Mouse (Mus musculus): Measurements from ENCODE around the gene Cdc25b.
A peak's percentile ranks its signal among the peaks of the same experiment; 100 is the strongest.

Cdc25b gene

DNA sequence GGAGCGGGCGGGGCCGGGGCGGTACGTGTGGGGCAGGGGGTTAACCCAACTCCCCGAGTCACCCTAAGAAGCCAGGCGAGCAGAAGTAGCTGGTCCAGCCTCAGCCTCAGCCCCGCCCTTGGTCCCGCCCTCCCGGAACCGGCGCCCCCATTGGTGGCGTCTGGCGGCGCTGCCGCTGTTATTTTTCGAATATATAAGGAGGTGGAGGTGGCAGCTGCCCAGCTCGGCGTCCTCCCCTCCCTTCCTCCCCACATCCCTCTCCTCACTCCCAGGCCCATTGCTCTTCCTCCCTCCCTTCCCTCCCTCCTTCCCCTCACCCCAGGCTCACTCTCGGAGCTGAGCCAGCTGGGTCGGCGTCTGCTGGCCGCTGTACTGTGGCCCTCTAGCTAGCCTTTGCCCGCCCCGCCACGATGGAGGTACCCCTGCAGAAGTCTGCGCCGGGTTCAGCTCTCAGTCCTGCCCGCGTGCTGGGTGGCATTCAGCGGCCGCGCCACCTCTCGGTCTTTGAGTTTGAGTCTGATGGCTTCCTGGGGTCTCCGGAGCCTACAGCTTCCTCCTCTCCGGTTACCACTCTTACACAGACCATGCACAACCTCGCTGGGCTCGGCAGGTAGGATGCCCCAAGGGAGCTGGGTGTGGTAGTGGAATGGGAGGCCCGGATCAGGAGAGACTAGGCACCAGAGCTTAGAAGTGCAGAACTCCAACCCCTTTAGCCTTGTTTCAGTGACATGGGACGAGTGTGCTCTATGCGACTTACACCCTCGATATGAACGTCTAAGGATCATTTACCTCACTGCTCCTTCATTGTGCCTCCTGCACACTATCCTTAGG is at the start of gene Cdc25b, which contains the start of gene Spef1:
Gene Cdc25b (plus strand): TSS at position 179 of the 831 bp plus-strand sequence.
Gene Spef1 (minus strand): TSS at position 512 of the 831 bp plus-strand sequence.
- no peak for TF ChIP-seq GATA4 (IDR thresholded peaks at IDR 0.05; ENCODE audit: insufficient replicate concordance, low read length)

DNA sequence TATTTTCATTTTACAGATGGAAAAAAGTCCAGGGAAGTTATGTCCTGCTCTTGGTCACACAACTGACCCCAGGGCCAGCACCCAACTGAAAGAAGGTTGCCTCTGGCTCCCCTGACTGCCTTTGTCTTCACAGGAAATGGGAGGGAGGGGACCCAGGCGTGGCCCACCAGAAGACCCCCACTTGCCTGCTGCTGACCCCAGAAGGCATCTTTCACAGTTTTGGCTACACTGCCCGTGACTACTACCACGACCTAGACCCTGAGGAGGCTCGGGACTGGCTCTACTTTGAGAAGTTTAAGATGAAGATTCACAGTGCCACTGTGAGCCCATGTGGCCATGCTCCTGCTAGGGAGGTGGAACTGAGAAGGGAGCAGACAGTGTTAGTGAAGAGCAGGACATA is 48.5 kb upstream of the Cdc25b start:
- no peak for TF ChIP-seq GATA4 (IDR thresholded peaks at IDR 0.05; ENCODE audit: insufficient replicate concordance, low read length)

DNA sequence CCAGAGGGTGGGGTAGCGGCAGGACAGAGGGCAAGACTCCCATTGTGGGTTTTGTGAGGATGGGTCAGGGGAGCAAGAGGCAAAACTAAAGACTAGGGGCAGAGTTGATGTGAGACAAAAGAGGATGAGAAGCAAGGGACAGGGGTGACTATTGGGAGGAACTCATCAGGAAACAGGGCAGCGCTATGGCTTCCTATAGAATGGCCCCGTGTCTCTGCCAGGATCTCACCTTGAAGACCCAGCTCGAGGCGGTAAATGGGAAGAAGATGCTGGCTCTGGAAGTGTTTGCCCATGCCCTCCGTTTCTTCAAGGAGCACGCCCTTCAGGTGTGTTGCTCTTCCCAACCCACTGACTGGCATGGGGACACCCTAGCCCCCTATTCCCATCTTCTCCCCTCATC is 48.0 kb upstream of the Cdc25b start:
- TF ChIP-seq GATA4 (IDR thresholded peaks at IDR 0.05; ENCODE audit: insufficient replicate concordance, low read length) = no peak

DNA sequence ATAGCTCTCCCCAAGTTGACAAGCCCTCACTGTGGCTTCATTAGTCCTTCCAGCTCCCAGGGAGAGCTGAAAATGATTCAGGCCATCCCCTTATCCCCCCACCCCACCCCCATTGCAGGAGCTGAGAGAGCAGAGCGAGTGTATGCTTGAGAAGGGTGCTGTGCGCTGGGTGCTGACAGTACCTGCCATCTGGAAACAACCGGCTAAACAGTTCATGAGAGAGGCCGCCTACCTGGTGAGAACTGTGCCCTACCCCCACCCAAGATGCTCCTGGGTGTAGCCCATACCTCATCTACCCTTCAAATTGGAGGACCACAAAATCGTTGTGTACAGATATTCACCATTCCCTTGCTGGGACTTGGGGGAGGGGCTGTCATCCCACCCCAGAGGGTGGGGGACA is 47.5 kb upstream of the Cdc25b start:
- no peak for TF ChIP-seq GATA4 (IDR thresholded peaks at IDR 0.05; ENCODE audit: insufficient replicate concordance, low read length)

DNA sequence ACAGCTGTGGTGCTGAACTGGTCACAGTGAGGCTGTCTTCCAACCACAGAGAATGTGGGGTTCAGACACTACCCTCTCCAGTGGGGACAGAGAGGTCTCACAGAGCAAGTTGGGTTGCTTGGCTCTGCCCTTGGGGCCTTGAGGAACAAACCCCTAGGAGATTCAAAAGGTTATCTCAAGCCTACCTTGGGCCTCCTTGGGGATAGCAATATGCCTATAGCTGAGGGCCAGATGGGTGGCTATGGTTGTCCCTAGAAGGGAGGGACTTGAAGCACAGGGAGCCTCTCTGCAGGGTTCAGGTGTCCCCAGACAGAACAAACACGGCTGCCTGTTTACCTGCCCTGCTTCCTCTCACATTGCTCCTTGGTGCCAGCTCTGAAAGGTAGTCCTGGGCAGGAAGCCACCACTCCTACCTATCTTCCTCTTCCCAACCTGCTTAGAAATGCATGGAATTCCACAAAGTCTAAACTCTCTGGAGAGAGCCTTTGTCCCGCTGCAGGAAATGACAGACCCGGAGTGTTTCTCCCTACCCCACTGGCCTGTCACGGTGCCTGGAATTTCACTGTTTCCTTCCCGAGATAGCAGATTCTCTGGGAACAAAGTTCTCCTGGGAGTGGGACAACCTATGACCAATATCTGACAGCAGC is 46.7 kb upstream of the Cdc25b start:
- TF ChIP-seq GATA4 (IDR thresholded peaks at IDR 0.05; ENCODE audit: insufficient replicate concordance, low read length) = peak; percentile 68; the same call in 1 of the 2 replicates

DNA sequence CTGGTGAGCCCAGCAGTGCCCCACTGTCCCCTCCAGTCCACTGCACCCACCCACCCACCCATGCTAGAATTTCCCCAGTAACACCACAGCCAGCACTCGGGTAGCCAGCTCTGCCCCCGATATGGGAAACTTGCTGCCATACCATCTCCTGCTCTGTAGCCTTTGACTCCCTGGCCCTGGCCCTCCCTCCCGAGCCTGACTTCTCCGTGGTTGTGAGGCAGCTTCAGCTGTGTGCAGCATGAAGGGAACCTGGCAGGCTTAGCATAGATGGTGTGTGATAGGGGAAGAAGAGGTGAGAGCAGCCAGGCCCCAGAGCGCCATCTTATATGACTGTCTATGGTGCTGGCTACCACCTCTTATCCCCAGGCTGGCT is 46.2 kb upstream of the Cdc25b start:
- TF ChIP-seq GATA4 (IDR thresholded peaks at IDR 0.05; ENCODE audit: insufficient replicate concordance, low read length) = no peak

DNA sequence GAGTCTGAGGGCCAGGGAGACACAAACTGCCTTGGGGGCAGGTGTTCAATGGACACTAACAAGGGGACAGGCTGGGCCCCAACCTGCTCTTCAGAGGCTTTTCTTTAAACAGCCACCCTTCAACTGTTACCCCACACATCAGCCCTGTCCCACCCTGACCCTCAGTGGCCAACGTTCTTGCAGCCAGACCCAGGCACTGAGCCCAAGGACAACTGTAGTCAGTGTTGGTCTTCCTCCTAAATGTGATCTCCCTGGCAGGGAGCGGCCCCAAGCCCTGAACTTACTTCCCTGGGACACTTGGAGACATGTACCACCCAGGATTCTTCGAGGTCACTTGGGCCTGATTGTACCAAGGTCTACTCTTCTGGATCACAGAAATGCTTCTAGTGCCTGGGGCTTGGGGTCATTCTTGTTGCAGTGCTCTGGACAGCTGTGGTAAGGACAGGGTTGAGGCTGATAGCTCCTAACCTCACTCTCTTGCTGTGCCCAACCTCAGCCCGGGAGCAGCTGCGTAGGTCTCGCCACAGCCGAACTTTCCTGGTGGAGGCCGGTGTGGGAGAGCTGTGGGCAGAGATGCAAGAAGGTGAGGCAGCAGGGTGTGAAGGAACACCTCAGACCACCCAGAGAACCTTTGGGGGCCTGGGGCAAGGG is 45.3 kb upstream of the Cdc25b start:
- no peak for TF ChIP-seq GATA4 (IDR thresholded peaks at IDR 0.05; ENCODE audit: insufficient replicate concordance, low read length)

DNA sequence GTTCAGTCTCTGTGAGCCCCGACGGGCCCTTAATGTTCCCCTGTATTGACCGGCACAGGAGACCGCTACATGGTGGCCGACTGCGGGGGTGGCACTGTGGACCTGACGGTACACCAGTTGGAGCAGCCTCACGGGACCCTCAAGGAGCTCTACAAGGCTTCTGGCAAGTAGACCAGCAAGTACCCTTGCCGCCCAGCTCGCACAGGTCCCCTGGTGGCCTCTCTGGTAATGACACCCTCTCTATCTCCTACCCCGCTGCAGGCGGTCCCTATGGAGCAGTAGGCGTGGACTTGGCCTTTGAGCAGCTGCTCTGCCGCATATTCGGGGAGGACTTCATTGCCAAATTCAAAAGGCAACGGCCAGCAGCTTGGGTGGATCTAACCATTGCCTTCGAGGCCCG is 44.2 kb upstream of the Cdc25b start:
- no peak for TF ChIP-seq GATA4 (IDR thresholded peaks at IDR 0.05; ENCODE audit: insufficient replicate concordance, low read length)

DNA sequence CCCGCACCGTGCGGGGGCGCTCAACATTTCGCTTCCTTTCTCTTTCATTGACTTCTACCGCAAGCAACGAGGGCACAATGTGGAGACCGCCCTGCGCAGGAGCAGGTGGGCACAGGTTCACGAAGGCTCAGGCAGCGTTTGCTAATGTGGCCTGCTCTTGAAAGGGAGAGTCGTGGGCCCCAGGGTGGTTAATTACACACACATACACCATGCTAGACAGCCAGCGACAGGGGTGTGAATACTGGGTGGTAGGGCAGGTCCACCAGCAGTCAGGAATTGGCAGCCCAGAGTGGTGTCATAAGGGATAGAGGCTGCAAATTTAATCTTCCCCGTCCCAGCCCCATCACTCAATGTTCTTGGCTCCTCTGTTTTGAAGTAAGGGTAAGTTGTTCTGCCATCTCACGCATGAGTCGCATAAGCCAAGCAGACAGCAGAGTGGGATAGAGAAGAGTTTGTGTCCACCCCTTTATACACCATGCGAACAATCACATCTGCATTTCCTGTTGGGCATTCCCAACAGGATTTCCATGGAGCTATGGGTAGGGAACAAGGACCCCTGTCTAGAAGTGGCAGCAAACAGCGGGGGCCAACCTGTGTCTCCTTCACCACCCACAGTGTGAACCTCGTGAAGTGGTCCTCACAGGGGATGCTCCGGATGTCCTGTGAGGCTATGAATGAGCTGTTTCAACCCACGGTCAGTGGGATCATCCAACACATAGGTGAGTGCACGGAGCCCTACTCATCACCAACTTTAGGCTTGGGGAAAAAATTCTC is 43.6 kb upstream of the Cdc25b start:
- TF ChIP-seq GATA4 (IDR thresholded peaks at IDR 0.05; ENCODE audit: insufficient replicate concordance, low read length) = no peak

DNA sequence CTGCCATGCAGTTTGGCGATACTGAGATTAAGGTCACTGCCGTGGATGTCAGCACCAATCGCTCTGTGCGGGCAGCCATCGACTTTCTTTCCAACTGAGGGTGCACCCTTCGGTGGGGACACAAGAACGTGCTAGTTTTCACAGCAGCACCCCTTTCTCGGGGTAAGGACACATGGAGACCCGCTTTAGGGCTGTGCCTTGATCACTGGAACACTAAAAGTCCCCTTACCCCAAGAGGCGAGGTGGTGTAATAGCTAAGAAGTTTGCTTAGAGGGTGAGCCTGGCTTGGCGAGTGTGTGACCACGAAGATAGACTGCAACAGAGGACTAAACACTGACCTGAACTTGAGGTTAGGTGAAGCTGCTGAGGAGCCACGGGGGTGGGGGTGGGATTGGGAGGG is 41.6 kb upstream of the Cdc25b start:
- no peak for TF ChIP-seq GATA4 (IDR thresholded peaks at IDR 0.05; ENCODE audit: insufficient replicate concordance, low read length)

DNA sequence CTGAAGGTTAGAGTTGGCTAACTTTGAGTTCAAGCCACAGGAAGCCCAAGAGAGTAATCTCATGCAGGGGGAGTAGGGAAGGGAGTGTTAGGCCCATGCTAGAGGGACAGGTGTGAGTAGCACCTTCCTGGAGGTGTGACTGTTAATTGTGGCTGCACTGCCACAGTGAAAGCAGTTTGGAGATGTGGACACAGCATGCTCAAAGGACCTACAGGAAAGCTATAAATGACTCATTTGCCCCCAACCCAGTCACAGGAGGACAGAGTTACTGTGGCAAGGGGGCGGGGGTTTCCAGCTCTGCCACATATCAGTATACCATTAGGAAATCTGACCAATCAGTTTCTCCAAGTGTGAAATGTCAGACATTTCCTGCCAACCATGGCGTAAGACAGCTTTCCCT is 41.2 kb upstream of the Cdc25b start:
- no peak for TF ChIP-seq GATA4 (IDR thresholded peaks at IDR 0.05; ENCODE audit: insufficient replicate concordance, low read length)

DNA sequence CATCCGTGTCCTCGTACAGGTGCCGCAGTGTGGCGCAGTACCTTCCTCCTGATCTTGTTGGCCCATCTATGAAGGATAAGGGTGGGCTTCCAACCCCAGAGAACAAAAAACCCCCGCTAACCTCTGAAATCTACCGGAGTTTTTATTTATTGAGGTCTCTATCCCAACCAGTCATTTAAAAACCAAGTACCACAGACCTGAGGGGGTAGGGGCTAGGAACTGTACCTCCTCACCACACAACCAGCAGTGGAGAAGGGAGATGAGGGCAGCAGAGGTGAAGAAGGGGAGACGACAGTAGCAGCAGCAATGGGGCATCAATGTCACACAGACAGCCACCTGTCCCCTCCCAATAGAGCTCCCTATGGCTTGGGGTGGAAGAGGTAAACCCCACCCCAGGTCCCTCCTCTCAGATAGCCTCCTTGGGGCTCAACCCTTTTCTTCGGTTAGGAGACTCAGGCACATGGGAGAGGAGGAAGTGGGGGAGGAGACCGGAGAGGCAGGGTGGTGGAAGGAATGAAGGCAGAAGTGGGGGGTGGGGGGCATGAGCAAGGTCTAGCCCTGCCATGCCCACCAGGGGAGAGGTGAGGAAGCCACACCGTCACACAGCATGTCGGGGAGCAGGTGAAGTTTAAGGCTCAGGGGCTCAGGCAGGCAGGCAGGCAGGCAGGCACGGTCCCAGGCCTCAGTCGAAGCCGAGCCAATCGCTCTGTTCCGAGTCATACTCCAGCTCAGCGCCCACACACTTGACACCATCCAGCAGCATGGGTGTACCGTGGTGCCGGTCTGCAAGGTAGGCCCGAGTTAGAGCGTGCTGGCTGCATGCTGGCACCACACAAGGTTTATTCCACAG is 40.3 kb upstream of the Cdc25b start:
- no peak for TF ChIP-seq GATA4 (IDR thresholded peaks at IDR 0.05; ENCODE audit: insufficient replicate concordance, low read length)

DNA sequence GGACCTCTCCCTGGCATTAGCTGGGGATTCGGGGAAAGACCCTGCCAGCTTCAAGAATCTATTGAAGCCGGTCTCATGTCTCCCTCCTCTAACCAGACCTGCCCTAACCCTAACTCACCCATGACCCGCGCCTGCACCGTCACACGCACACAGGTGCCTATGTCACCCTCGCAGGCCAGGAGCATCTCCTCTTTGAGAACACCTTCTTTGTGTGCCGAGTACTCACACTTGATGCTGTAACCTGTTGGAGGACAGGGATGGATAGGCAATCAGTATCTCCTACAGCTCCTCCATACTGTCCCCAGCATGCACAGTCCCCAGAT is 39.7 kb upstream of the Cdc25b start:
- no peak for TF ChIP-seq GATA4 (IDR thresholded peaks at IDR 0.05; ENCODE audit: insufficient replicate concordance, low read length)

Data from liver, adult (tissue).